Mouse (Mus musculus) forebrain, embryonic 11.5 days (tissue): ENCODE data around the gene Ret. TPM values are rescaled to one million over a fixed set of nuclear protein-coding genes. Genes with fewer than 3 reads are reported as not detected.

Source experiments
- ATAC-seq: fragments of 200-750 bp; cut with Nextera tagmentation; replicated peaks from 2 replicates; pipeline ENCODE4 v1.8.0; 2017; ENCODE audit warnings: moderate TSS enrichment; ENCODE audit not compliant: low FRiP score
- DNase-seq: peaks from one replicate; pipeline ENCODE4 v3.0.0-alpha.2; 2017; ENCODE audit warnings: low spot score
- H3K27ac ChIP-seq: fragments of 300-500 bp; sonication (generic); 2 replicates; pipeline ENCODE4 v1.5.1; 2014; ENCODE audit warnings: low read depth, low read length
- H3K27me3 ChIP-seq: fragments of 300-500 bp; sonication (generic); 2 replicates; pipeline ENCODE4 v1.6.1; 2014; ENCODE audit warnings: mild to moderate bottlenecking, low read length, mixed read lengths; ENCODE audit not compliant: control insufficient read depth, insufficient read depth
- H3K36me3 ChIP-seq: fragments of 300-500 bp; sonication (generic); 2 replicates; pipeline ENCODE4 v1.6.1; 2014; ENCODE audit warnings: mild to moderate bottlenecking, low read length, moderate library complexity, mixed read lengths; ENCODE audit not compliant: control insufficient read depth, insufficient read depth
- H3K4me1 ChIP-seq: fragments of 300-500 bp; sonication (generic); replicated peaks from 2 replicates; pipeline ENCODE4 v1.6.1; 2014; ENCODE audit warnings: low read length, mixed read lengths; ENCODE audit not compliant: control insufficient read depth, insufficient read depth
- H3K4me2 ChIP-seq: fragments of 300-500 bp; sonication (generic); 2 replicates; pipeline ENCODE4 v1.6.1; 2014; ENCODE audit warnings: low read depth, mild to moderate bottlenecking, low read length, moderate library complexity, mixed read lengths; ENCODE audit not compliant: severe bottlenecking
- H3K4me3 ChIP-seq: fragments of 300-500 bp; sonication (generic); 2 replicates; pipeline ENCODE4 v1.5.1; 2014; ENCODE audit warnings: low read depth, low read length
- H3K9ac ChIP-seq: fragments of 300-500 bp; sonication (generic); 2 replicates; pipeline ENCODE4 v1.6.1; 2014; ENCODE audit warnings: low read length
- H3K9me3 ChIP-seq: fragments of 300-500 bp; sonication (generic); 2 replicates; pipeline ENCODE4 v1.6.1; 2016; ENCODE audit warnings: low read length, mixed read lengths; ENCODE audit not compliant: control insufficient read depth
- WGBS: fragments of 180-500 bp; shearing (Covaris S2); extraction: QIAGEN DNeasy Blood & Tissue Kit; methylation state at CpG from one replicate; pipeline ENCODE4 v1.1.7; 2014; 5-methylcytosine and 5-hydroxymethylcytosine counted together
- polyA plus RNA-seq: library from polyadenylated mRNA; unstranded; fragments of >200 nt; fragmentation: Nextera tagmentation; extraction: Ambion mirVana; gene quantifications from 2 replicates; pipeline ENCODE4 v1.2.1, GENCODE M21; 2014

The Ret gene
- polyA plus RNA-seq, 1 experiment from 2014 or later, result 0.39 TPM

GRCm38 (mm10) chr6:118187285-118187641 is 10.3 kb downstream of the Ret start:
- Histone ChIP-seq H3K4me3 (no peak overlapping the region), H3K9me3 (no peaks in the 10 kb centered on the region), H3K27ac (no peak overlapping the region), H3K4me1 (0 out of 2 replicates have a peak, but pooled peaks cover 2% of the 10 kb centered on the region), H3K9ac (no peak overlapping the region), H3K27me3 (no peaks in the 10 kb centered on the region), H3K36me3 (no peaks in the 10 kb centered on the region), H3K4me2 (no peak overlapping the region)
- no peak for ATAC-seq
- no peak for DNase-seq
- WGBS, result 78% methylated on average over 3 of the region's 3 CpGs

GRCm38 (mm10) chr6:118186620-118187284 is 10.8 kb downstream of the Ret start:
- Histone ChIP-seq H3K4me3 (no peak overlapping the region), H3K4me1 (0 out of 2 replicates have a peak, but pooled peaks cover 2% of the 10 kb centered on the region), H3K27me3 (no peaks in the 10 kb centered on the region), H3K9me3 (no peaks in the 10 kb centered on the region), H3K36me3 (no peaks in the 10 kb centered on the region), H3K9ac (no peak overlapping the region), H3K27ac (no peak overlapping the region), H3K4me2 (no peak overlapping the region)
- WGBS, result 58% methylated on average over 17 of the region's 17 CpGs
- DNase-seq, result no peak
- no peak for ATAC-seq

GRCm38 (mm10) chr6:118184126-118184525 is 13.4 kb downstream of the Ret start:
- 91% methylated on average over 10 of the region's 10 CpGs for WGBS
- no peak for DNase-seq
- no peak for ATAC-seq

GRCm38 (mm10) chr6:118180085-118180423 is 17.5 kb downstream of the Ret start:
- DNase-seq (peak; percentile 49), ATAC-seq (peak; percentile 31; the same call in 1 of the 2 replicates)
- no peaks in the 10 kb centered on the region for H3K27me3 ChIP-seq
- no peaks in the 10 kb centered on the region for H3K4me1 ChIP-seq
- H3K27ac ChIP-seq, result no peak overlapping the region
- H3K4me3 ChIP-seq, result no peak overlapping the region
- no peak overlapping the region for H3K9ac ChIP-seq
- WGBS, result 85% methylated on average over 12 of the region's 12 CpGs
- no peak overlapping the region for H3K4me2 ChIP-seq
- no peaks in the 10 kb centered on the region for H3K9me3 ChIP-seq
- no peaks in the 10 kb centered on the region for H3K36me3 ChIP-seq

More at GRCm38 (mm10) chr6:118184126-118184525, 13.4 kb downstream of the Ret start:
- Histone ChIP-seq H3K4me3 (no peak overlapping the region), H3K4me2 (no peak overlapping the region), H3K27ac (no peak overlapping the region), H3K27me3 (no peaks in the 10 kb centered on the region), H3K36me3 (no peaks in the 10 kb centered on the region), H3K4me1 (0 out of 2 replicates have a peak, but pooled peaks cover 2% of the 10 kb centered on the region), H3K9me3 (no peaks in the 10 kb centered on the region), H3K9ac (no peak overlapping the region)

GRCm38 (mm10) chr6:118179316-118180084 is 18.0 kb downstream of the Ret start:
- no peak overlapping the region for H3K27ac ChIP-seq
- DNase-seq, result peak; percentile 84
- H3K4me2 ChIP-seq, result no peak overlapping the region
- no peak overlapping the region for H3K9ac ChIP-seq
- no peak overlapping the region for H3K4me3 ChIP-seq
- H3K36me3 ChIP-seq, result no peaks in the 10 kb centered on the region
- peak; percentile 85 for ATAC-seq
- no peaks in the 10 kb centered on the region for H3K27me3 ChIP-seq
- no peaks in the 10 kb centered on the region for H3K9me3 ChIP-seq
- H3K4me1 ChIP-seq, result no peaks in the 10 kb centered on the region
- WGBS, result 61% methylated on average over 13 of the region's 13 CpGs

- Histone ChIP-seq H3K4me1 (no peaks in the 10 kb centered on the region), H3K36me3 (no peaks in the 10 kb centered on the region), H3K9ac (no peak overlapping the region), H3K9me3 (no peaks in the 10 kb centered on the region), H3K27ac (no peak overlapping the region), H3K27me3 (no peaks in the 10 kb centered on the region), H3K4me2 (no peak overlapping the region), H3K4me3 (no peak overlapping the region)
- no peak for DNase-seq
- no peak for ATAC-seq
- 85% methylated on average over 5 of the region's 5 CpGs for WGBS
Observed at GRCm38 (mm10) chr6:118173975-118174328, 23.6 kb downstream of the Ret start.

- no peak for ATAC-seq
- Histone ChIP-seq H3K9ac (no peak overlapping the region), H3K27ac (no peak overlapping the region), H3K9me3 (no peaks in the 10 kb centered on the region), H3K4me1 (no peaks in the 10 kb centered on the region), H3K36me3 (no peaks in the 10 kb centered on the region), H3K27me3 (no peaks in the 10 kb centered on the region), H3K4me3 (no peak overlapping the region), H3K4me2 (no peak overlapping the region)
- DNase-seq, result peak; percentile 39
- 93% methylated on average over 18 of the region's 18 CpGs for WGBS
Observed at GRCm38 (mm10) chr6:118173251-118173974, 24.1 kb downstream of the Ret start.

GRCm38 (mm10) chr6:118171386-118171785 is 26.1 kb downstream of the Ret start:
- DNase-seq (peak; percentile 28), ATAC-seq (no peak)
- Histone ChIP-seq H3K4me3 (no peak overlapping the region), H3K9me3 (no peaks in the 10 kb centered on the region), H3K27ac (no peak overlapping the region), H3K27me3 (no peaks in the 10 kb centered on the region), H3K4me2 (no peak overlapping the region), H3K9ac (no peak overlapping the region), H3K4me1 (no peaks in the 10 kb centered on the region), H3K36me3 (no peaks in the 10 kb centered on the region)
- 87% methylated on average over 7 of the region's 7 CpGs for WGBS
